Mouse (Mus musculus): Measurements from ENCODE around the gene Bdkrb2. TPM values are rescaled to one million over a fixed set of nuclear protein-coding genes. Genes with fewer than 3 reads are reported as not detected.

The Bdkrb2 gene
- polyA plus RNA-seq, 1 experiment from 2014 or later: 0.39 TPM

DNA sequence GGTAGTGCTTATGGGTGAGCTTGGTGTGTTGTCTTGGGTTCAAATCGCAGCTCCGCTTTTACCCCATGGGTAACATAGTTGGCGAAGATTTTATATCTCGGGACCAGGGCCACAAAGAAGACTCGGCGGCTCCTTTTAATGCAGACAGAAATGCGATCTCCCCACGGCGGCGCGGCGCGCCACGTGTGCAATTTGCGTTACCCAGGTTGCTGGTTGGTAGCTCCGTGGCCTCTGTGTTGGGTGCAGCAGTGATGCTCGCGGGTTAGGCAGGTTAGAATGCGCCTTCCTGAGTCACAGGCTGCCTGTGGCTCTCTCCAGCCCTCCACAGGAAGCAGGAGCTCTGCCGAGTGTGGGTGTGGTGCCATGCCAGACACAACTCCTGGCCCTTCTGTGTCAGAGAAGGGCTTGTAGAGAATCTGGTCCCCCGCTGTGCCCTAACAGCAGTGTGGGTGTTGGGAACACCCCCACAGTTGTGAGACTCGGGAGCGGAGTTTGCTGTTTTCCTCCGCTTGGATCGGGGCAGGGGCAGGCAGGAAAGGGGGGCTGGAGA is 775 bp downstream of the Bdkrb2 start:
- Histone ChIP-seq H3K27me3 (ENCODE audit: control insufficient read depth, insufficient read depth, low read length) (peaks cover 19% of the 10 kb centered on the region), H3K4me3 (ENCODE audit: low read depth, low read length) (peak overlapping the region; percentile 33), H3K9me3 (ENCODE audit: control insufficient read depth, low read length) (no peaks in the 10 kb centered on the region), H3K4me1 (replicated peaks; ENCODE audit: control insufficient read depth, insufficient read depth, low read length) (peaks cover 6% of the 10 kb centered on the region; the same call in 1 of the 2 replicates), H3K4me2 (ENCODE audit: low read depth, low read length, severe bottlenecking) (peak overlapping the region; percentile 78), H3K27ac (ENCODE audit: low read depth, low read length) (no peak overlapping the region), H3K36me3 (ENCODE audit: control insufficient read depth, insufficient read depth, low read length) (no peaks in the 10 kb centered on the region), H3K9ac (ENCODE audit: low read length) (no peak overlapping the region)
- DNase-seq (ENCODE audit: low spot score) (no peak), ATAC-seq (replicated peaks; ENCODE audit: low FRiP score) (no peak)
- 6% methylated on average over 25 of the region's 25 CpGs for WGBS

- H3K27me3 ChIP-seq (ENCODE audit: control insufficient read depth, insufficient read depth, low read length): peaks cover 19% of the 10 kb centered on the region
- H3K36me3 ChIP-seq (ENCODE audit: control insufficient read depth, insufficient read depth, low read length): no peaks in the 10 kb centered on the region
- ATAC-seq (replicated peaks; ENCODE audit: low FRiP score) (no peak), DNase-seq (ENCODE audit: low spot score) (no peak)
- H3K4me1 ChIP-seq (replicated peaks; ENCODE audit: control insufficient read depth, insufficient read depth, low read length): peaks cover 6% of the 10 kb centered on the region; the same call in 1 of the 2 replicates
- H3K9me3 ChIP-seq (ENCODE audit: control insufficient read depth, low read length): no peaks in the 10 kb centered on the region
- WGBS: 75% methylated on average over 5 of the region's 5 CpGs
- H3K9ac ChIP-seq (ENCODE audit: low read length): no peak overlapping the region
- H3K4me3 ChIP-seq (ENCODE audit: low read depth, low read length): no peak overlapping the region
- no peak overlapping the region for H3K27ac ChIP-seq (ENCODE audit: low read depth, low read length)
- no peak overlapping the region for H3K4me2 ChIP-seq (ENCODE audit: low read depth, low read length, severe bottlenecking)
These were observed 2.2 kb downstream of the Bdkrb2 start for GRCm38 (mm10) chr12:105565221-105565620.

GRCm38 (mm10) chr12:105571867-105572266 is 8.8 kb downstream of the Bdkrb2 start:
- DNase-seq (ENCODE audit: low spot score): no peak

GRCm38 (mm10) chr12:105572622-105573021 is 9.6 kb downstream of the Bdkrb2 start:
- H3K27ac ChIP-seq (ENCODE audit: low read depth, low read length): no peak overlapping the region
- DNase-seq (ENCODE audit: low spot score) (no peak), ATAC-seq (replicated peaks; ENCODE audit: low FRiP score) (no peak)
- no peak overlapping the region for H3K4me2 ChIP-seq (ENCODE audit: low read depth, low read length, severe bottlenecking)
- H3K36me3 ChIP-seq (ENCODE audit: control insufficient read depth, insufficient read depth, low read length): no peaks in the 10 kb centered on the region
- H3K4me1 ChIP-seq (replicated peaks; ENCODE audit: control insufficient read depth, insufficient read depth, low read length): no peaks in the 10 kb centered on the region
- WGBS: 87% methylated on average over 2 of the region's 2 CpGs
- H3K9me3 ChIP-seq (ENCODE audit: control insufficient read depth, low read length): no peaks in the 10 kb centered on the region; the same call in 1 of the 2 replicates
- H3K4me3 ChIP-seq (ENCODE audit: low read depth, low read length): no peak overlapping the region
- H3K27me3 ChIP-seq (ENCODE audit: control insufficient read depth, insufficient read depth, low read length): no peaks in the 10 kb centered on the region
- H3K9ac ChIP-seq (ENCODE audit: low read length): no peak overlapping the region

More at GRCm38 (mm10) chr12:105571867-105572266, 8.8 kb downstream of the Bdkrb2 start:
- Histone ChIP-seq H3K27me3 (ENCODE audit: control insufficient read depth, insufficient read depth, low read length) (no peaks in the 10 kb centered on the region), H3K36me3 (ENCODE audit: control insufficient read depth, insufficient read depth, low read length) (no peaks in the 10 kb centered on the region), H3K9me3 (ENCODE audit: control insufficient read depth, low read length) (no peaks in the 10 kb centered on the region; the same call in 1 of the 2 replicates), H3K4me3 (ENCODE audit: low read depth, low read length) (no peak overlapping the region), H3K4me1 (replicated peaks; ENCODE audit: control insufficient read depth, insufficient read depth, low read length) (no peaks in the 10 kb centered on the region), H3K4me2 (ENCODE audit: low read depth, low read length, severe bottlenecking) (no peak overlapping the region), H3K9ac (ENCODE audit: low read length) (no peak overlapping the region), H3K27ac (ENCODE audit: low read depth, low read length) (no peak overlapping the region)
- WGBS: 69% methylated on average over 3 of the region's 3 CpGs
- no peak for ATAC-seq (replicated peaks; ENCODE audit: low FRiP score)

GRCm38 (mm10) chr12:105574356-105574755 is 11.3 kb downstream of the Bdkrb2 start:
- WGBS: 90% methylated on average over 4 of the region's 4 CpGs
- ATAC-seq (replicated peaks; ENCODE audit: low FRiP score) (no peak), DNase-seq (ENCODE audit: low spot score) (no peak)
- H3K4me1 ChIP-seq (replicated peaks; ENCODE audit: control insufficient read depth, insufficient read depth, low read length): no peaks in the 10 kb centered on the region
- H3K36me3 ChIP-seq (ENCODE audit: control insufficient read depth, insufficient read depth, low read length): no peaks in the 10 kb centered on the region
- no peaks in the 10 kb centered on the region for H3K27me3 ChIP-seq (ENCODE audit: control insufficient read depth, insufficient read depth, low read length)
- no peak overlapping the region for H3K27ac ChIP-seq (ENCODE audit: low read depth, low read length)
- H3K4me3 ChIP-seq (ENCODE audit: low read depth, low read length): no peak overlapping the region
- H3K9me3 ChIP-seq (ENCODE audit: control insufficient read depth, low read length): no peaks in the 10 kb centered on the region; the same call in 1 of the 2 replicates
- H3K9ac ChIP-seq (ENCODE audit: low read length): no peak overlapping the region
- H3K4me2 ChIP-seq (ENCODE audit: low read depth, low read length, severe bottlenecking): no peak overlapping the region

DNA sequence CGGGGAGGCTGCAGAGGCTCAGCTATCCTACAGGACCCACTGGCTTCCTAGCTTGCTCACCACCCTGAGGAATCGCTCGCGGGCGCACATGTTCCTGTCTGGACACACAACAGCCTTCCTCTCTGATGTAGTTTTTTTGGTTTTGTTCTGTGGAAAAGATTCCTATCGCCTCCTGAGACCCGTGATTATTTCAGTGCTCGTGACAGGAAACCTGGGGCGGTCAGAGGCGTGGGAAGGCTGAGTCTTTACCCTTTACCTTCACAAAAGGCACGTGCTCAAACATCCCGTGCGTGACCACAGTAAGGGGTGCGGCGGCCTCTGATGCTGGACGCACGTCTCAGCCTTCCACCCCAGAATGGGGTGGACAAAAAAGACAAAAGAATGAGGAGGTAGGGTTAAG is 17.5 kb downstream of the Bdkrb2 start:
- H3K4me2 ChIP-seq (ENCODE audit: low read depth, low read length, severe bottlenecking): no peak overlapping the region
- H3K4me1 ChIP-seq (replicated peaks; ENCODE audit: control insufficient read depth, insufficient read depth, low read length): no peaks in the 10 kb centered on the region
- 81% methylated on average over 17 of the region's 17 CpGs for WGBS
- no peak overlapping the region for H3K9ac ChIP-seq (ENCODE audit: low read length)
- no peaks in the 10 kb centered on the region for H3K9me3 ChIP-seq (ENCODE audit: control insufficient read depth, low read length)
- no peak overlapping the region for H3K4me3 ChIP-seq (ENCODE audit: low read depth, low read length)
- H3K36me3 ChIP-seq (ENCODE audit: control insufficient read depth, insufficient read depth, low read length): no peaks in the 10 kb centered on the region
- no peaks in the 10 kb centered on the region for H3K27me3 ChIP-seq (ENCODE audit: control insufficient read depth, insufficient read depth, low read length)
- ATAC-seq (replicated peaks; ENCODE audit: low FRiP score) (no peak), DNase-seq (ENCODE audit: low spot score) (no peak)
- H3K27ac ChIP-seq (ENCODE audit: low read depth, low read length): no peak overlapping the region

- no peaks in the 10 kb centered on the region for H3K27me3 ChIP-seq (ENCODE audit: control insufficient read depth, insufficient read depth, low read length)
- no peaks in the 10 kb centered on the region for H3K36me3 ChIP-seq (ENCODE audit: control insufficient read depth, insufficient read depth, low read length)
- H3K4me3 ChIP-seq (ENCODE audit: low read depth, low read length): no peak overlapping the region
- no peak overlapping the region for H3K9ac ChIP-seq (ENCODE audit: low read length)
- H3K4me2 ChIP-seq (ENCODE audit: low read depth, low read length, severe bottlenecking): no peak overlapping the region
- H3K4me1 ChIP-seq (replicated peaks; ENCODE audit: control insufficient read depth, insufficient read depth, low read length): no peaks in the 10 kb centered on the region
- no peak overlapping the region for H3K27ac ChIP-seq (ENCODE audit: low read depth, low read length)
- 56% methylated on average over 9 of the region's 9 CpGs for WGBS
- DNase-seq (ENCODE audit: low spot score) (no peak), ATAC-seq (replicated peaks; ENCODE audit: low FRiP score) (no peak)
- no peaks in the 10 kb centered on the region for H3K9me3 ChIP-seq (ENCODE audit: control insufficient read depth, low read length)
These were observed 19.5 kb downstream of the Bdkrb2 start for GRCm38 (mm10) chr12:105582486-105582885.

DNA sequence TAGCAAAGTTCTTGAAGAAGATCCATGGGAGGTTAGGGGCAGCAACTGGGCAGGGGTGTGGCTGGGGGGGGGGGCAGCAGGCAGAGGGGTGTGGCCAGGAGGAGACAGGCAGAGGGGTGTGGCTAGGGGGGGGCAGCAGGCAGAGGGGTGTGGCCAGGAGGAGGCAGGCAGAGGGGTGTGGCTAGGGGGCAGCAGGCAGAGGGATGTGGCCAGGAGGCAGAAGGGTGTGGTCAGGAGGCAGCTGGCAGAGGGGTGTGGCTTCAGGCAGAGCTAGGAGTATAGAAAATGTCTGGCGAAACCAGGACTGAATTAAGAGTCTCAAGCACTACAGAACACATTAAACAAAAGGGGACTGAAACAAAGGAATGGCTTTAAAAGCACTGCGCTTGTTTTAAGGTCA is 20.5 kb downstream of the Bdkrb2 start:
- H3K9ac ChIP-seq (ENCODE audit: low read length): no peak overlapping the region
- ATAC-seq (replicated peaks; ENCODE audit: low FRiP score) (peak; percentile 71), DNase-seq (ENCODE audit: low spot score) (peak; percentile 72)
- H3K9me3 ChIP-seq (ENCODE audit: control insufficient read depth, low read length): no peaks in the 10 kb centered on the region
- H3K27me3 ChIP-seq (ENCODE audit: control insufficient read depth, insufficient read depth, low read length): no peaks in the 10 kb centered on the region
- no peak overlapping the region for H3K27ac ChIP-seq (ENCODE audit: low read depth, low read length)
- 13% methylated on average over 2 of the region's 2 CpGs for WGBS
- no peaks in the 10 kb centered on the region for H3K4me1 ChIP-seq (replicated peaks; ENCODE audit: control insufficient read depth, insufficient read depth, low read length)
- H3K4me3 ChIP-seq (ENCODE audit: low read depth, low read length): no peak overlapping the region
- H3K36me3 ChIP-seq (ENCODE audit: control insufficient read depth, insufficient read depth, low read length): no peaks in the 10 kb centered on the region
- no peak overlapping the region for H3K4me2 ChIP-seq (ENCODE audit: low read depth, low read length, severe bottlenecking)

GRCm38 (mm10) chr12:105584851-105585250 is 21.8 kb downstream of the Bdkrb2 start:
- 17% methylated on average over 12 of the region's 12 CpGs for WGBS
- Histone ChIP-seq H3K4me3 (ENCODE audit: low read depth, low read length) (no peak overlapping the region), H3K9ac (ENCODE audit: low read length) (no peak overlapping the region), H3K36me3 (ENCODE audit: control insufficient read depth, insufficient read depth, low read length) (no peaks in the 10 kb centered on the region), H3K9me3 (ENCODE audit: control insufficient read depth, low read length) (no peaks in the 10 kb centered on the region), H3K27ac (ENCODE audit: low read depth, low read length) (no peak overlapping the region), H3K27me3 (ENCODE audit: control insufficient read depth, insufficient read depth, low read length) (no peaks in the 10 kb centered on the region), H3K4me2 (ENCODE audit: low read depth, low read length, severe bottlenecking) (no peak overlapping the region), H3K4me1 (replicated peaks; ENCODE audit: control insufficient read depth, insufficient read depth, low read length) (no peaks in the 10 kb centered on the region)
- DNase-seq (ENCODE audit: low spot score) (peak; percentile 86), ATAC-seq (replicated peaks; ENCODE audit: low FRiP score) (0 out of 2 replicates have a peak, but pooled peaks have one; percentile 39)
